Mouse (Mus musculus) kidney, adult 2 months (tissue): Measurements from ENCODE around the gene Trappc3l. TPM values are rescaled to one million over a fixed set of nuclear protein-coding genes. Genes with fewer than 3 reads are reported as not detected.

Experiments
- DNase-seq: peaks from one replicate; pipeline ENCODE4 v3.0.0; 2021
- H3K27ac ChIP-seq: fragments of 200-500 bp; 2 replicates; pipeline ENCODE4 v1.5.1; 2012; ENCODE audit warnings: low read depth, low read length, control low read depth, inconsistent platforms; ENCODE audit not compliant: insufficient read depth
- H3K27me3 ChIP-seq: fragments of 200-500 bp; replicated peaks from 2 replicates; pipeline ENCODE4 v1.6.1; 2012; ENCODE audit warnings: mild to moderate bottlenecking, moderate library complexity, low read length, inconsistent platforms; ENCODE audit not compliant: control insufficient read depth, insufficient read depth
- H3K36me3 ChIP-seq: fragments of 200-500 bp; 2 replicates; pipeline ENCODE4 v1.6.1; 2012; ENCODE audit warnings: mild to moderate bottlenecking, moderate library complexity, low read length, inconsistent platforms; ENCODE audit not compliant: control insufficient read depth, insufficient read depth
- H3K4me1 ChIP-seq: fragments of 200-500 bp; 2 replicates; pipeline ENCODE4 v1.6.1; 2011; ENCODE audit warnings: low read length; ENCODE audit not compliant: control insufficient read depth, insufficient read depth
- H3K4me3 ChIP-seq: fragments of 200-500 bp; 2 replicates; pipeline ENCODE4 v1.5.1; 2011; ENCODE audit warnings: mild to moderate bottlenecking, low read depth, low read length, control low read depth; ENCODE audit not compliant: insufficient read depth
- CTCF ChIP-seq: fragments of 200-500 bp; conservative IDR thresholded peaks from 2 replicates; pipeline ENCODE4 v1.5.1; 2011; ENCODE audit warnings: low read depth, mild to moderate bottlenecking, control low read depth, low read length, moderate library complexity, mixed read lengths; ENCODE audit not compliant: insufficient read depth, insufficient read length
- POLR2A ChIP-seq: fragments of 200-500 bp; IDR thresholded peaks from one replicate; pipeline ENCODE4 v1.6.1; 2011; ENCODE audit warnings: low read depth, low read length, control low read depth
- WGBS: fragments of 180-500 bp; shearing (Covaris S2); methylation state at CpG from one replicate; pipeline ENCODE4 v1.1.7; 2018; 5-methylcytosine and 5-hydroxymethylcytosine counted together
- polyA plus RNA-seq: library from polyadenylated mRNA; depleted of rRNA; stranded (reverse); fragments of >200 nt; gene quantifications from 2 replicates; pipeline ENCODE4 v1.2.3, GENCODE M21; 2012; rRNA removed

Trappc3l gene
- polyA plus RNA-seq, 1 experiment = not detected

GRCm38 (mm10) chr10:34149772-34150171 is 112.4 kb downstream of the Trappc3l start:
- WGBS = 43% methylated on average over 3 of the region's 3 CpGs
- no peak for TF ChIP-seq POLR2A
- no peak for TF ChIP-seq CTCF
- H3K4me3 ChIP-seq = no peak overlapping the region
- DNase-seq = no peak
- H3K4me1 ChIP-seq = no peaks in the 10 kb centered on the region
- H3K27me3 ChIP-seq = no peaks in the 10 kb centered on the region
- no peaks in the 10 kb centered on the region for H3K36me3 ChIP-seq
- no peak overlapping the region for H3K27ac ChIP-seq

- Histone ChIP-seq H3K4me1 (no peaks in the 10 kb centered on the region), H3K36me3 (no peaks in the 10 kb centered on the region), H3K27me3 (no peaks in the 10 kb centered on the region), H3K4me3 (no peak overlapping the region), H3K27ac (no peak overlapping the region)
- WGBS = 33% methylated on average over 6 of the region's 6 CpGs
- no peak for DNase-seq
- TF ChIP-seq CTCF (no peak), POLR2A (no peak)
These were observed 113.1 kb downstream of the Trappc3l start for GRCm38 (mm10) chr10:34150454-34150853.

GRCm38 (mm10) chr10:34151827-34152226 is 114.4 kb downstream of the Trappc3l start:
- TF ChIP-seq CTCF = 0 out of 2 replicates have a peak, but pooled peaks have one; percentile 13
- no peak for TF ChIP-seq POLR2A
- H3K4me1 ChIP-seq = no peaks in the 10 kb centered on the region
- no peak for DNase-seq
- no peak overlapping the region for H3K4me3 ChIP-seq
- H3K27ac ChIP-seq = no peak overlapping the region
- no peaks in the 10 kb centered on the region for H3K36me3 ChIP-seq
- WGBS = 67% methylated on average over 3 of the region's 3 CpGs
- no peaks in the 10 kb centered on the region for H3K27me3 ChIP-seq

- Histone ChIP-seq H3K4me1 (no peaks in the 10 kb centered on the region), H3K27me3 (no peaks in the 10 kb centered on the region), H3K27ac (no peak overlapping the region), H3K36me3 (no peaks in the 10 kb centered on the region), H3K4me3 (no peak overlapping the region)
- no peak for TF ChIP-seq POLR2A
- no peak for TF ChIP-seq CTCF
- DNase-seq = peak; percentile 20
- 45% methylated on average over 12 of the region's 12 CpGs for WGBS
These were observed 118.6 kb downstream of the Trappc3l start for GRCm38 (mm10) chr10:34155796-34156554.

Other genes with a start within 250 kb of the Trappc3l start
- gene Sult3a1, start 179.9 kb upstream of the Trappc3l start, polyA plus RNA-seq = not detected in 2 replicates
- gene Rsph4a, start 132.5 kb upstream of the Trappc3l start, polyA plus RNA-seq = 0.04 and 0.08 TPM in 2 replicates
- 3.6 and 4.1 TPM in 2 replicates for gene Zup1, start 86.3 kb upstream of the Trappc3l start, polyA plus RNA-seq
- gene Rwdd1, start 18.0 kb upstream of the Trappc3l start, polyA plus RNA-seq = 31.6 and 32.1 TPM in 2 replicates
- not detected in 2 replicates for gene Calhm4, start 6.7 kb downstream of the Trappc3l start, polyA plus RNA-seq
- 0.25 and 0.27 TPM in 2 replicates for gene Calhm5, start 58.9 kb downstream of the Trappc3l start, polyA plus RNA-seq
- 1.4 TPM in 2 replicates for gene Calhm6, start 90.4 kb downstream of the Trappc3l start, polyA plus RNA-seq
- 8.0 and 8.6 TPM in 2 replicates for gene Dse, start 170.1 kb downstream of the Trappc3l start, polyA plus RNA-seq
- 26.0 and 28.3 TPM in 2 replicates for gene Tspyl1, start 244.6 kb downstream of the Trappc3l start, polyA plus RNA-seq